Mouse (Mus musculus) layer of hippocampus, adult 2 months (tissue): ENCODE data around the gene Napb. TPM values are rescaled to one million over a fixed set of nuclear protein-coding genes. Genes with fewer than 3 reads are reported as not detected.
A peak's percentile ranks its signal among the peaks of the same experiment; 100 is the strongest.

Source experiments
- DNase-seq, 2 experiments: peaks; one replicate each; pipeline ENCODE4 v3.0.0; 2022; ENCODE audit warnings: low spot score in 2 of 2
- H3K27ac ChIP-seq: fragments of 200-600 bp; 2 replicates; pipeline ENCODE4 v1.8.1; 2022
- H3K4me3 ChIP-seq: fragments of 200-600 bp; 2 replicates; pipeline ENCODE4 v1.8.1; 2022; ENCODE audit warnings: mild to moderate bottlenecking
- CTCF ChIP-seq: fragments of 200-600 bp; conservative IDR thresholded peaks from 2 replicates; pipeline ENCODE4 v1.8.1; 2022; ENCODE audit warnings: antibody characterized with exemption, mild to moderate bottlenecking, moderate library complexity
- total RNA-seq, 2 experiments: library from RNA; stranded (reverse); gene quantifications; 2 replicates each; pipeline ENCODE4 v1.2.3; 2021

Napb gene
- total RNA-seq, 2 experiments from 2014 or later = 294 to 323 TPM

DNA sequence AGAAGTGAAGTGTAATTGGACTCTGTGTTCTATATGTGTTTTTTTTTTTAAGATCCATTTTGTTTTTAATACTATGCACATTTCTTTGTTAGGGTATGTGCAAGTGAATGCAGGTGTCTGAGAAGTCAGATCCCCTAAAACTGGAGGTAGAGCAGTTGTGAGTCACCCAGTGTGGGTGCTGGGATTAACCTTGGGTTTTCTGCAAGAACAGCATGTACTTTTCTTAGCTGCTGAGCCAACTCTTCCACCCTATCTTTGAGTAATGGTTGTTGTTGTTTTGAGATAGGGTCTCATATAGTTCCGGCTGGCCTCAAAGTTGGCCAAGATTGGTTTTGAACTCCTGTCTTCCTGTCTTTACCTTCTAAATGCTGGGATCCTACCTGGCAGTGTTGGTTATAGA lies 49.2 kb downstream of the Napb start:
- no peak for TF ChIP-seq CTCF
- DNase-seq = no peak
- H3K27ac ChIP-seq = no peak overlapping the region
- no peak overlapping the region for H3K4me3 ChIP-seq

DNA sequence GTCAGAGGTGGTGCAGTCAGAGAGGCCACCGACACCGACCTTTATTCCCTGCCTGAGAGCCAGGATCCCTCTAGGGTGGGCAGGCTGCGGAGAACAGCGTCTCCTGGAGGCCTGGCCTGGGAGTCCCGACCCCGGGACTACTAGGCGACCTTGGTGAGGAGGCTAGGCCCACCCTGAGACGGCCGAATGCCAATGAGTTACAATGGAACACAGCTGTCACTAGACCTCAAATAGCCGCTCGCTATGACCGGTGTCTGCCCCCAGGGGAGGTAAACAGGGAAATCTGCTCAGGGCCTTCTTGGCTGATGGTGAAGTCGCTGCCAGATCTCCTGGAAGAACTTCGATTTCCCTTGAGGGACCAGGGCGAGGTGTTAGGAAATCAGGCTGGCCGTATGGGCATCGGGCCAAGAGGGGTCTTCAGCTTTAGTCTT lies 50.8 kb downstream of the Napb start:
- H3K27ac ChIP-seq = peak overlapping the region; percentile 97
- no peak for DNase-seq
- peak; percentile 60 for TF ChIP-seq CTCF
- peak overlapping the region; percentile 72 for H3K4me3 ChIP-seq

DNA sequence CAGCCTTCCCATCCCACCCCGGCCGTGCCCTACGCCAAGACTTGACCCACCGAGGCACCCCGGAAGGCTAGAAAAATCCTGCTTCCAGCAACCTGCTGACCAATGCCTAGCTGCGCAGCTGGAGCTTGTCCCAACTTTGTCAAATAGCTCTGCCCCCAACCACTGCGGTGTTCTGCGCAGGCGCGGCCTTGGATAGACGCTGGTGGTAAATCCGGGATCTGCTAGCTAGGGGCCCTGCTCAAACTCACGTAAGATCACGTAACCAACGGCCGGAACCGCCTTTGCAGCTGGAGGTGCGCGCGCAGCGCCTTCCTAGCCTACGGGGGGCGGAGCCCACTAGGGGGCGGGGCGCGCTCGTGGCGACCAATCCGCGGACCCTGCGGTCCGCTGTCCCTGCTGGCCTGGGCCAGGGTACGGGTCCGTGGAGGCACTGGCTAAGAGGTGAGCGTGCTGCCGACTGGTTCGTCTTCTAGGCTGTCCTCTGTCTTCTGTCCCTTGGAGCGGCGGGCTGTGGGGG lies 51.4 kb downstream of the Napb start, which contains the start of gene Gzf1:
Gene Gzf1 (plus strand): TSS at position 249 of the 517 bp plus-strand sequence.
- H3K4me3 ChIP-seq = peak within 1 kb of the TSS; percentile 72
- peak; percentile 28; the same call in 1 of the 2 replicates for TF ChIP-seq CTCF

DNA sequence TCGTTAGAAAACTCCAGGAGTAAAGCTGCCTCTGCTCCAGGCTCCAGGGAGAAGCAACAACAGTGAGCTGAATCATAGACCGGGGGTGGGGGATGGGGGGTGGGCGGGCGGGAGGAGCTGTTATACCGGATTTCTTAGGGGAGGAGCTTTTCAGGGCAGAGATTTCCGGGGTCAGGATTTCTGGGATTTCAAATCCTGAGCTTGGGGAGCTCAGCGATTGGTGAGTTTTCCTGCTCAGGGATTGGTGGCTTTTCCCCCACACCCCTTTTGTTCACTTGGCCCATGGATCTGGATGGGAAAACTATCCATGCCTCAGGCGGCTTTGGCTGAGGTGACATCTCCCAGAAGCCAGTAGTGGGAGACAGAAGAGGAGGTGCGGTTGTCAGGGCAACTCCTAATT lies 52.9 kb downstream of the Napb start:
- peak overlapping the region; percentile 97 for H3K27ac ChIP-seq
- TF ChIP-seq CTCF = no peak
- peak; percentile 48 to 77 for DNase-seq
- peak overlapping the region; percentile 26; the same call in 1 of the 2 replicates for H3K4me3 ChIP-seq

More for the DNA sequence above, 51.4 kb downstream of the Napb start, which contains the start of gene Gzf1:
- H3K27ac ChIP-seq = peak within 1 kb of the TSS; percentile 97
- peak; percentile 99 for DNase-seq

DNA sequence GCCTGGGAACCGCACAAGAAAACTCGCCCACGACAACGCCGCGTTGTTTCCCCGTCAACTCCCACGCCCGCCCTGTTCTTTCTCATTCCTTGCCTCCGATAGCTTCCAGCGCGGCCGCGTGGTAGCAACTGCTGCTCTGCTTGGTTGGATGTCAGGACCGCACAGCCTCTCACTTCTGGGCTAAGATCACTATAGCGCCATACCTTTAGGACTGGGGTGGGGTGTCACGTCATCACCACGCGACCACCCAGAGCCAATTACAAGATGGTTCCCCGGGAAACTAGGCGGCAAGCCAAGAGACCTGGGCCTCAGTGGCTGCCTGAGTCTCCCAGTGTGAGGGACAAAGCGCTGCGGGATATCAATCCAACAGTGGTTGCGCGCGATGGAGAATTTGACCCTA lies 54.5 kb downstream of the Napb start:
- DNase-seq = peak; percentile 82 to 87
- H3K27ac ChIP-seq = peak overlapping the region; percentile 97
- H3K4me3 ChIP-seq = peak overlapping the region; percentile 53
- TF ChIP-seq CTCF = no peak

DNA sequence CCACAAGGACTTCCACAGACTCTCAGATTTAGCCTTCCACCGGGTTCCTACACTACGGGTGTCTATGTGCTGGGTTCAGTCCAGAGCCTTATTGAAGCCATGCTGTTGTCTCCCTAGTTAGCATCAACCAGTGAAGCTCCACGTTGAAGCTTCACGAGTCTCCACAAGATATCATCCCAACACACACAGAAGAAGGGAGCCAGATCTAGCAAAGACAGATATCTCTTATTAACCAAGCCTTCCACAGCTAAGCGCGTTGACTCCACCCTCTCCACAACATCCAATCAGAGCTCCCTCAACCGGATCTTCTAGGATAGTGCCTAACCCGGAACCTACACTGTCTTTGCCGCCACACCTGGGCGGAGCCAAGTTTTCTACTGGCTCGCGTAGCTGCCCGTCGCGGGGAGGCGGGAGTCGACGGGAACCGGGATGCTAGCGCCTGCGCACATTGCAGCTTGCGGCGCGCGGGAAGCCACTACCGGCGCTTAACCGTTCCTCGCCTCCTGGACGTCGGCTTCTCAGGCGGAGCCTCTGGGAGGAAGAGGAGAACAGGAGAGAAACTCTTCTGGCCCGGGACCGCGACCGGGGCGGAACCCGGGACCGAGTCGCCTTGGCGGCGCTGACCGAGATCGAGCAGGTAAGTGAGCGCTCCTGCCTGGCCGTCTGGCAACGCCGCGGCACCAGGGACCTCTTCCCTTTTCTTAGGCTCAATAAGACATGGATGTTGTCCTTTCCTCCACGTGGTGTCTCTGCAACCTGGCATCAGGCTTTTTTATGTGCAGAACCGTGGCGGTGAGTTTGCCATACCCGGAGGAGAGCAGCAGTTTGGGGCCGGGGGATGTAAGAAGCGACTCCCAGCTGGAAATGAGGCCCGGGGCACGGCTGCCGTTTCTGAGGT lies 59.8 kb downstream of the Napb start, which contains the start of gene Nxt1:
Gene Nxt1 (plus strand): TSS at position 403 of the 898 bp plus-strand sequence.
- peak within 1 kb of the TSS; percentile 73 for H3K4me3 ChIP-seq
- peak; percentile 99 for DNase-seq
- peak; percentile 37 for TF ChIP-seq CTCF
- H3K27ac ChIP-seq = peak within 1 kb of the TSS; percentile 88

DNA sequence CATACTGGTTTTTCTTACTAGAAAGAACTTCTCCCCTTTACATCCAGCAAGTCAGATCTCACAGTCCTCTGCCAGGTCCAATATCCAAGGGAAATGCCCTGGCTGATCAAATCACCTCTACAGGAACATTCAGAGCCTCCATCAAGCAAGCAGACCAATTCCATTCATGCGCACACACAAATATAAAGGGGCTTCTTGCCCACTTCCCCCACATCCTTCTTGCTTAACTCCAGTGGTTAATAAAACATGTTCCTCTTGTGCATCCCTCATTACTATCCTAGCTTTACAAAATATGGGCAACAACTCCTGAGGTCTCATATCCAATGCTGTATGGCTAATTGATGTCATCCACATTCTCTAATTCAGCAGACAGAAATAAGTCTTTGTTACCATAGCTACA lies 68.8 kb downstream of the Napb start:
- TF ChIP-seq CTCF = no peak
- Histone ChIP-seq H3K4me3 (no peak overlapping the region), H3K27ac (no peak overlapping the region)
- no peak for DNase-seq

DNA sequence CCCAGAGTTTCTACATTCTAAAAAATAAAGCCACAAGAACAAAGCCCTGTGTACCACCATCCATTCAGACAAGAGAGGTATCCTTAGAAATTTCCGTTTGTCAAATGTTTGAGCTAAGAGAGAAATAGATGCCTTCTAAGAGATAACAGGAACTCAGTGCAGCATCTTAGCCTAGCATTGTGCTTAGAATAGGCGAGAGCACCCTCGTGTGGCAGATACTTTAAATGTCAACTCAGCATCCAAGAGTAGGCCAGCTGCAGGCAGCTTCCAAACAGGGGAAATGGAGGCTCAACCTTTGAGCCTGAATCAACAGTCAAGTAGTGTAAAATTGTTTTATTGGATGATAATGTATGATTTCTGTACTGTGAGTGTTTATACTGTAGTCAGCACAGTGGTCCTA lies 77.3 kb downstream of the Napb start:
- Histone ChIP-seq H3K27ac (no peak overlapping the region), H3K4me3 (no peak overlapping the region)
- DNase-seq = peak; percentile 75 to 78
- peak; percentile 91 for TF ChIP-seq CTCF

DNA sequence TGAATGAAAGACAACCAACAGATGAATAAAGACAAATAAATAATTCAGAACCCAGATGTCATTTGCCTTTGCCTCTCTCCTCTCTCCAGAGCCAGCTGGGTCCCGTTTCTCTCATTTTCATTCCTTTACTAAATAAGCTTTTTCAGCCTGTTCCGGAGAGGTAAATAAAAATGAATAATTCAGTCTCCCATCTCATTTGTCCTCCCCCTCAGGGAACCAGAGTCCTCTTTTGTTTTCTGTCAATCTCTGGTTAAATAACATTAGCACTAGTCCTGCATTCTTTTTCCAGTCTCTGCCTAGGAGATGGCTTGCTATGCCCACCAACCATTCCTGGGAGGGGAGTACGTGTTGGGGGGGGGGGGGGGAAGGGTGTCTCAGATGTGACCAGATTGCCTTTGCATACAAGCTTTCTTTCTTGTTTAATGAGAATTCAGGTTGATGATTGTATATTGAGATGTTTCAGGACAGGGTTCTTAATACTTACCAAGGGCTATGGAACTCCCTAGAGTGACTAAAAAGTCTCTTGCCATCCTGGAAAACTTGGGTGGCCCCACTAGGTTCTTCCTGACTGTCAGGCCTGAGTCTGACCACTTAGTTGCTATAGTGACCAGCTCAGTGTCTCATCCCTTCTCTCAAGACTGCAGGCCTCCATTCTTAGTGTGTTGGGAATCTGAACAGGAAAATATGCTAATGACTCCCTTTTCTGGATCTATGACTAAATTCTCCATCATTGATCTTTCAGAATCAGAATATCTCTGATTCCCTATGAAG lies 81.5 kb downstream of the Napb start:
- no peak overlapping the region for H3K4me3 ChIP-seq

DNA sequence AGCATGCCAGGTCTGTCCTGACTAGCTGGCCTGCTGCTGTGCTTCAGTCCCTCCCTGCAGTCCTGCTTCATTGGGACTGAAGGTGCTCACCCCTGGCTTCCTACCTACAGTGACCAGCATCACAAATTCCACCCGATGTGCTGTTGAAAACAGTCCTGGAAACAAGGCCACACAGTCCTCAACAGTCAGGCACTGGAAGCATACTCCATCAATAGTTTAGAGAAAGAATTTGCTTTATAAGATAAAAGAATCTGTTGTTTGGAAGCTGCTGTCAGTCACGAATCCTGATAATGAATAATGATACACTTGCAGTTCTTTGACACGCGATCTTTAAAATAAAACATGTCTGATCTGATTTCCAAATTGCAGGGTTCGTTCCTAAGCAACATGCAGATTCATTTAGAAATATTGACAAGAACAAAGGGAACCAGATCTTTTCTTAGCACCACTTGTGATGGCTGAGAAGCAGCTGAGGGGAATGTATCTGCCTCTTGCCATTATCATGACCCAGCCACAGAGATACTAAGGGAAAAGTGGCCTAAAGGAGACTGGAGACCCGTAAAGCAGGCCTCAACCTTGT lies 87.8 kb downstream of the Napb start:
- peak in 1 of 2 experiments; percentile 50 for DNase-seq
- Histone ChIP-seq H3K4me3 (no peak overlapping the region), H3K27ac (peak overlapping the region; percentile 87)
- TF ChIP-seq CTCF = no peak

More for the DNA sequence above, 81.5 kb downstream of the Napb start:
- no peak for DNase-seq
- no peak for TF ChIP-seq CTCF
- H3K27ac ChIP-seq = peak overlapping the region; percentile 40

Other genes starting within 250 kb of the Napb start
- gene Nxt1, start 59.9 kb downstream of the Napb start, total RNA-seq = 10 to 100 TPM; 12.0 to 14.3 TPM
- 10 to 100 TPM; 29.1 to 33.3 TPM for gene Gzf1, start 51.4 kb downstream of the Napb start, total RNA-seq
- under 1 TPM; 0.69 to 0.83 TPM for gene Cstl1, start 17.9 kb upstream of the Napb start, total RNA-seq
- gene Cst11, start 39.0 kb upstream of the Napb start, total RNA-seq = not detected
- gene 8030411F24Rik, start 49.5 kb upstream of the Napb start, total RNA-seq = not detected
- gene Cst12, start 56.9 kb upstream of the Napb start, total RNA-seq = 1 to 10 TPM; 3.3 to 4.4 TPM
- not detected for gene Cst8, start 66.3 kb upstream of the Napb start, total RNA-seq
- not detected for gene Cst13, start 87.6 kb upstream of the Napb start, total RNA-seq
- not detected for gene Cst9, start 102.7 kb upstream of the Napb start, total RNA-seq
- gene 9230104L09Rik, start 132.6 kb upstream of the Napb start, total RNA-seq = not detected
- gene Cst3, start 143.2 kb upstream of the Napb start, total RNA-seq = 1,000 to 10,000 TPM; 2,176 to 2,304 TPM